Mouse (Mus musculus) cortical plate, adult 2 months (tissue): ENCODE measurements at regions not wholly inside any gene's neighbourhood (a gene's known extent, or its start where the extent isn't known, plus 50 kb on each side); places are given as distances from the start of the nearest gene placed in this dataset.

Source experiments
- CTCF ChIP-seq: fragments of 200-500 bp; IDR thresholded peaks from 2 replicates; pipeline ENCODE4 v1.5.1; 2011; ENCODE audit warnings: mild to moderate bottlenecking, control low read depth, low read length; ENCODE audit not compliant: insufficient read depth; ENCODE audit errors: extremely low read depth
- POLR2A ChIP-seq: fragments of 200-500 bp; IDR thresholded peaks from 2 replicates; pipeline ENCODE4 v1.6.1; 2011; ENCODE audit warnings: mild to moderate bottlenecking, low read length, control low read depth; ENCODE audit not compliant: insufficient read depth; ENCODE audit errors: extremely low read depth

DNA sequence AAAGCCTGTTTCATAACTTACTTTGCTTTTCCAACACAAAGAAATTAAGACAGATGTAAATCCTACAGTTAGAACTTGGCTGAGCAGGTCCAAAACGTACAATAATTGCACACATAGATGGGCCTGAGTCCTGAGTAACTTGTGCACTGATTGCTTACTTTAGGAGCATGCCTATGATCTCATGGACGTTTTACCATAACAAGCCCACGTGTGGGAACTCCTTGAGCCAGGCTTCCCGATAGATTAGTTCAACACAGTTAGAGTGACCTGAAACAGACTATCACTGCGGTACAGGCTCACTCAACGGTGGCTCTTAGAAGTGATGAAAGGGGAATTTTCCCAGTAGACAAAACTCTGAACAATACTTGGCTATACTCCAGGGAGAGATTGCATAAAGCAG, 193.9 kb upstream of the Tank start:
- TF ChIP-seq POLR2A (no peak), CTCF (no peak)
